Mouse (Mus musculus) midbrain, postnatal 0 days (tissue): ENCODE results near the gene Fbxl8. TPM values are rescaled to one million over a fixed set of nuclear protein-coding genes. Genes with fewer than 3 reads are reported as not detected.

Experiments
- ATAC-seq: fragments of 200-750 bp; cut with Nextera tagmentation; 2 replicates; pipeline ENCODE4 v1.8.0; 2017; ENCODE audit warnings: moderate number of reproducible peaks, mild to moderate bottlenecking, moderate TSS enrichment, moderate library complexity; ENCODE audit not compliant: low FRiP score
- DNase-seq: peaks from one replicate; pipeline ENCODE4 v3.0.0-alpha.2; 2015; ENCODE audit warnings: low spot score
- H3K27ac ChIP-seq: fragments of 300-500 bp; sonication (generic); 2 replicates; pipeline ENCODE4 v1.5.1; 2014; ENCODE audit warnings: low read depth, mild to moderate bottlenecking, low read length, mixed read lengths
- H3K27me3 ChIP-seq: fragments of 300-500 bp; sonication (generic); 2 replicates; pipeline ENCODE4 v1.6.1; 2014; ENCODE audit warnings: low read length, control low read depth, mixed read lengths; ENCODE audit not compliant: insufficient read depth
- H3K36me3 ChIP-seq: fragments of 300-500 bp; sonication (generic); 2 replicates; pipeline ENCODE4 v1.6.1; 2014; ENCODE audit warnings: low read length, control low read depth, mixed read lengths; ENCODE audit not compliant: insufficient read depth
- H3K4me1 ChIP-seq: fragments of 300-500 bp; sonication (generic); 2 replicates; pipeline ENCODE4 v1.6.1; 2014; ENCODE audit warnings: mild to moderate bottlenecking, control low read depth, antibody characterized with exemption, low read length, mixed read lengths; ENCODE audit not compliant: insufficient read depth
- H3K4me2 ChIP-seq: fragments of 300-500 bp; sonication (generic); 2 replicates; pipeline ENCODE4 v1.6.1; 2014; ENCODE audit warnings: low read depth, mild to moderate bottlenecking, low read length, mixed read lengths; ENCODE audit not compliant: poor library complexity, severe bottlenecking
- H3K4me3 ChIP-seq: fragments of 300-500 bp; sonication (generic); 2 replicates; pipeline ENCODE4 v1.5.1; 2014; ENCODE audit warnings: low read depth, mild to moderate bottlenecking, low read length, moderate library complexity
- H3K9ac ChIP-seq: fragments of 300-500 bp; sonication (generic); replicated peaks from 2 replicates; pipeline ENCODE4 v1.6.1; 2014; ENCODE audit warnings: mild to moderate bottlenecking, low read length, moderate library complexity, mixed read lengths; ENCODE audit not compliant: poor library complexity, severe bottlenecking
- H3K9me3 ChIP-seq: fragments of 300-500 bp; sonication (generic); 2 replicates; pipeline ENCODE4 v1.6.1; 2016; ENCODE audit warnings: low read length, control low read depth
- CTCF ChIP-seq: IDR thresholded peaks from 2 replicates; pipeline ENCODE4 v1.5.1; 2016; ENCODE audit warnings: antibody characterized with exemption, mild to moderate bottlenecking
- WGBS: fragments of 180-500 bp; shearing (Covaris S2); extraction: QIAGEN DNeasy Blood & Tissue Kit; methylation state at CpG from one replicate; pipeline ENCODE4 v1.1.7; 2014; 5-methylcytosine and 5-hydroxymethylcytosine counted together
- polyA plus RNA-seq: library from polyadenylated mRNA; unstranded; fragments of >200 nt; fragmentation: Nextera tagmentation; extraction: Ambion mirVana; gene quantifications from 2 replicates; pipeline ENCODE4 v1.2.1, GENCODE M21; 2015
- total RNA-seq: library from RNA; depleted of rRNA; stranded (reverse); fragments of >200 nt; gene quantifications from 2 replicates; pipeline ENCODE4 v1.2.3, GENCODE M21; 2014

Gene Fbxl8
- total and polyA plus RNA-seq, 2 experiments from 2014 or later = 0.77 to 0.83 TPM

DNA sequence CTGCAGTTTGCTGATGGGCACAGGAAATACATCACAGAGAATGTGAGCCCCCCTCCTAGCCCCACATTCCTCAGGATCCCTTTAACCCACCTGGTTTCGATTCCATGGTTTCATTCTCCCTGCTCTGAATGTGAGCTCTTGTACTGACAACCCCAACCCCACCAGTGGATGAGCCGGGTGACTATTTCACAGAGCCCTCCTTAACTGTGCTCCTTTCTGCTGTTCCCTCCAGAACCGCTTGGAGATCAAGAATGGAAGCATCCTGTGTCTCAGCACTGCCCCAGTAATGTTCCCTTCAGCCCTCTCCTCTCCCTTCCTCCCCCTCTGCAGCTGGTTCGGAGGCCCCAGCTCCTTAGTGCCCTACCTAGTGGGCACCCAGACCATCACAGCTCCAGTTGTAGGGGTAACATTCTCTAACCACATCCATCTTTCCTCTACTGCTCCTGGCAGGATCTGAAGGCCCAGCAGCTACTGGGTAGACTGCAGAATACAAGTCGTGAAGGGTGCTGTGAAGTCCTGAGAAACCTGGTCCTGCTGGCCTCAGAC lies 41.8 kb downstream of the Fbxl8 start:
- Histone ChIP-seq H3K9me3 (no peaks in the 10 kb centered on the region), H3K4me1 (peaks cover 9% of the 10 kb centered on the region; the same call in 1 of the 2 replicates), H3K9ac (peak overlapping the region; percentile 44; the same call in 1 of the 2 replicates), H3K4me2 (peak overlapping the region; percentile 47), H3K36me3 (peaks cover 48% of the 10 kb centered on the region), H3K4me3 (no peak overlapping the region), H3K27me3 (no peaks in the 10 kb centered on the region), H3K27ac (no peak overlapping the region)
- TF ChIP-seq CTCF = no peak
- WGBS = 59% methylated on average over 5 of the region's 5 CpGs
- DNase-seq (no peak), ATAC-seq (peak; percentile 15; the same call in 1 of the 2 replicates)

DNA sequence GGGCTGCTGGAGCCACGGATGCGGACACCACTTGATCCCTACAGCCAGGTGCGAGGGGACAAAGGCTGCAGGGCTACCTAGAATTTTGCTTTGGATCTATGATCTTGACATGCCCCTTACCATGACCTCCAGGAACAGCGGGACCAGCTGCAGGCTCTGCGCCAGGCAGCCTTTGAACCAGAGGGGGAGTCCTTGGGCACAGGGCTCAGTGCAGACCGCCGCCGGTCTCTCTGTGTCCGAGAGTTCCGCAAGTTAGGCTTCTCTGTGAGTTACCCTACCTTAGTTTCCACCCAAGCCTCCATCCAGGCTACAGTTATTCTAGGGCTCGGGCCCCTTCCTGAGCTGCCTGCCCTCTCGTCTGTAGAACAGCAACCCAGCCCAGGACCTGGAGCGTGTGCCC lies 43.2 kb downstream of the Fbxl8 start:
- no peak for DNase-seq
- Histone ChIP-seq H3K9ac (no peak overlapping the region), H3K9me3 (no peaks in the 10 kb centered on the region), H3K36me3 (peaks cover 46% of the 10 kb centered on the region), H3K27me3 (no peaks in the 10 kb centered on the region), H3K4me1 (peaks cover 9% of the 10 kb centered on the region; the same call in 1 of the 2 replicates), H3K27ac (no peak overlapping the region), H3K4me2 (no peak overlapping the region), H3K4me3 (no peak overlapping the region)
- ATAC-seq = no peak
- 92% methylated on average over 13 of the region's 13 CpGs for WGBS
- no peak for TF ChIP-seq CTCF

DNA sequence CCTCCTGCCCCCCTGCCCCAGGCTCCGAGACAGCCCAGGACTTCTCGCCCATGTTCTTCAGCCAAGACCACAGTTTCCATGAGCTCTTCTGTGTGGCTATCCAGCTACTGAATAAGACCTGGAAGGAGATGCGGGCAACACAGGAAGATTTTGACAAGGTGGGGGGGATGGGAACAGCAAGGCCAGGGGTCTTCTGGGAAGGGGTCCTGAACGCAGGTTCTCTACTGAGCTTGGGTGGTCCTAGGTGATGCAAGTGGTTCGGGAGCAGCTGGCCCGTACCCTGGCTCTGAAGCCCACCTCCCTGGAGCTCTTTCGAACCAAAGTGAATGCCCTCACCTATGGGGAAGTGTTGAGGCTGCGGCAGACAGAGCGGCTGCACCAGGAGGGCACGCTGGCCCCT lies 44.0 kb downstream of the Fbxl8 start:
- Histone ChIP-seq H3K9ac (no peak overlapping the region), H3K9me3 (no peaks in the 10 kb centered on the region), H3K27ac (no peak overlapping the region), H3K27me3 (no peaks in the 10 kb centered on the region), H3K4me2 (no peak overlapping the region), H3K36me3 (peaks cover 49% of the 10 kb centered on the region), H3K4me3 (no peak overlapping the region), H3K4me1 (peaks cover 9% of the 10 kb centered on the region; the same call in 1 of the 2 replicates)
- TF ChIP-seq CTCF = no peak
- DNase-seq (no peak), ATAC-seq (no peak)
- 94% methylated on average over 10 of the region's 10 CpGs for WGBS

DNA sequence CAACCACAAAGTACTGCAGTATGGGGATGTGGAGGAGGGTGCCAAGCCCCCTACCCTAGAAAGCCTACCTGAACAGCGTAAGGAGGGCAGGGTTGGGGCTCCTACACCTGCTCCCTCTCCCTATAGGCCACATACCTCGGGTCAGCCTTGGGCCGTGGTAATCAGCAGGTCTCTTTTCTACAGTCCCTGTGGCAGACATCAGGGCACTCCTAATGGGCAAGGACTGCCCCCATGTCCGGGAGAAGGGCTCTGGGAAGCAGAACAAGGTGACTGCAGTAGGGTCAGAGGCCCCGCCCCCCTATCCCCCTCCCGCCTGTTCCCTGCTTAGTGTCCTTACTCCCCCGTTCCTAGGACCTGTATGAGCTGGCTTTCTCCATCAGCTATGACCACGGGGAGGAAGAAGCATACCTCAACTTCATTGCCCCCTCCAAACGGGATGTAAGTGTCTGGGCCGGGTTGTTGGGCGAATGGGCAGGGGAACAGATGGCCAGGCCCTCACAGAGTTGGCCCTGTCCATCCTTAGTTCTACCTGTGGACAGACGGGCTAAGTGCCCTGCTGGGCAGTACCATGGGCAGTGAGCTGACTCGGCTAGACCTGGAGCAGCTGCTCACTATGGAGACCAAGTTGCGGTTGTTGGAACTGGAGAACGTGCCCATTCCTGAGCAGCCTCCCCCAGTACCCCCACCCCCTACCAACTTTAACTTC lies 44.8 kb downstream of the Fbxl8 start:
- Histone ChIP-seq H3K9me3 (no peaks in the 10 kb centered on the region), H3K4me2 (no peak overlapping the region), H3K4me3 (no peak overlapping the region), H3K27ac (no peak overlapping the region), H3K4me1 (peaks cover 9% of the 10 kb centered on the region; the same call in 1 of the 2 replicates), H3K27me3 (no peaks in the 10 kb centered on the region), H3K36me3 (peaks cover 51% of the 10 kb centered on the region), H3K9ac (no peak overlapping the region)
- 84% methylated on average over 15 of the region's 15 CpGs for WGBS
- DNase-seq (no peak), ATAC-seq (no peak)
- TF ChIP-seq CTCF = no peak

DNA sequence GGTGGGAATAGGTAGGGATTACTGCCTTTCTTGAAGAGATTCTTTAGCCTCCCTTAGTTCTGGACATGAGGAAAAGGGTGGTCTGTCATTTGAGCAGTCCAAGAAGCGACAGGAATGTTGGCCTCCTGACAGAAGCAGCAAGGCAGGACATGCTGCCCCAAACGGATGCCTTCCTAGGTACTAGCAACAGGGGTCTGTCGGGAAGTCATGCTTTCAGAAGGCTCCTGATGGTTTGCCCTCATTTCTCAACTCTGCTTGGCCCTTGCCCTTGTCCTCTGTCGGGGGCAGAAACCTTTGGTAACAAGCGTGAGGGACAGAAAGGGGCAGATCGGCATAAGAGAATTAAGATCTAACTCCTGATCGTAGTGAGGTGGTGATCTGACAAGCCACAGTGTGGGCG lies 45.7 kb downstream of the Fbxl8 start:
- Histone ChIP-seq H3K4me2 (no peak overlapping the region), H3K9ac (no peak overlapping the region), H3K27ac (no peak overlapping the region), H3K4me1 (peaks cover 9% of the 10 kb centered on the region; the same call in 1 of the 2 replicates), H3K9me3 (no peaks in the 10 kb centered on the region), H3K36me3 (peaks cover 51% of the 10 kb centered on the region), H3K4me3 (no peak overlapping the region), H3K27me3 (no peaks in the 10 kb centered on the region)
- ATAC-seq (no peak), DNase-seq (no peak)
- 82% methylated on average over 8 of the region's 8 CpGs for WGBS
- TF ChIP-seq CTCF = no peak

DNA sequence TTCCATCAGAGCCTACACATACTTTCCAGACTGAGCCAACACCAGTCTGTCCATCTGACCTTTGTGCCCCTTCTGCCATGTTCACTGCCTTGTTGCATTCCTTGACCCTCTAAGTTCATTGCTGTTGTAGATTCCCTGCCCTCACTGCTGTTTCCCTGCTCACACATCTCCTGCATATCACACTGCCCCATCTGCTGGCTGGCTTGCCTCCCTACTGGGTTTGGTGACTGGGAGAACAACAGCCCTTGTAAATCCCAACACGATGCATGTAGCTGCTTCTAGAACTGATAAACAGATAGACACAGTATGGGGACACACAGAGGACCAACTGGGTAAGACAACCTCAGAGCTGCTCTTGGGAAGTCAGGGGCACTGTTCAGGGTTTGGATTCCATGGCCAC lies 47.3 kb downstream of the Fbxl8 start:
- 79% methylated on average over 1 of the region's 1 CpGs for WGBS
- peaks cover 59% of the 10 kb centered on the region for H3K36me3 ChIP-seq

More for the DNA sequence above, 47.3 kb downstream of the Fbxl8 start:
- Histone ChIP-seq H3K27me3 (no peaks in the 10 kb centered on the region), H3K9me3 (no peaks in the 10 kb centered on the region), H3K9ac (no peak overlapping the region), H3K27ac (no peak overlapping the region), H3K4me2 (no peak overlapping the region), H3K4me3 (no peak overlapping the region), H3K4me1 (no peaks in the 10 kb centered on the region)
- ATAC-seq = no peak
- DNase-seq = no peak
- peak; percentile 37 for TF ChIP-seq CTCF
